Comparison of ENCODE assay signal across 22 mouse cellular contexts in genomic region chr1:148708084-148708483, GRCm38 (mm10).
DNase-seq lines count a peak whose midpoint lies in the region; TF ChIP-seq lines count a peak whose summit lies in the region.
"Had no signal": no experiment of that assay in that cellular context is flagged by ENCODE, and none has a peak within 500 bp of the region (broad histone marks: within the 10 kb centered on the region; RNA-seq: fewer than 3 reads in every experiment).

No protein-coding gene starts in this region.

- TF ChIP-seq CTCF in left cerebral cortex, adult 2 months (IDR thresholded peaks at IDR 0.05), result no peak
- no peak for TF ChIP-seq CTCF in brain, embryonic 14.5 days (IDR thresholded peaks at IDR 0.05; ENCODE audit: borderline replicate concordance, extremely low read depth, insufficient read depth, insufficient read length)

- peak; percentile 40 for DNase-seq in heart, adult 8-10 months (ENCODE audit: low spot score)
- DNase-seq in heart, adult 11 months, result no peak
- no peak for DNase-seq in left cerebral cortex, adult 2 months (ENCODE audit: extremely low spot score in 1 of 2, low spot score in 2 of 2)
- DNase-seq in left cerebral cortex, postnatal 4 days, result no peak
- peak; percentile 16 for DNase-seq in A20 (ENCODE audit: low read depth, low spot score)
- DNase-seq in brain, embryonic 14.5 days (ENCODE audit: low read depth), result peak; percentile 26
- DNase-seq in cerebellum, postnatal 25 days, result no peak
- DNase-seq: adrenal gland, adult 8-10 months; B cell, adult 2 months; cerebellum, adult 11-12 months; cerebellum, adult 9-10 months; cerebellum, postnatal 36 days; forebrain, postnatal 0 days; gastrocnemius, adult 2 months; gastrocnemius, postnatal 36 days; heart, postnatal 14 days; kidney, adult 2 months had no signal

- TF ChIP-seq POLR2A in brain, embryonic 14.5 days (IDR thresholded peaks at IDR 0.05; ENCODE audit: borderline replicate concordance, extremely low read depth, insufficient read depth, insufficient read length, poor library complexity, severe bottlenecking), result no peak

- no peak overlapping the region for H3K4me3 ChIP-seq in left cerebral cortex, adult 2 months
- H3K4me3 ChIP-seq: embryonic facial prominence, embryonic 13.5 days; forebrain, embryonic 12.5 days; gastrocnemius, adult 2 months; heart, embryonic 10.5 days; heart, embryonic 15.5 days; hindbrain, embryonic 15.5 days had no signal

- intact Hi-C loops in left cerebral cortex, adult 2 months (cut with DNase I), result loop anchor here (5.0 kb wide), 1 partner anchor 656 kb away; no protein-coding TSS in a partner anchor
- intact Hi-C loops in left cerebral cortex, postnatal 4 days (cut with DNase I), result no loop called here

- 0 out of 2 replicates have a peak overlapping the region, but pooled peaks have one; percentile 7 for H3K27ac ChIP-seq in left cerebral cortex, adult 2 months
- H3K27ac ChIP-seq: embryonic facial prominence, embryonic 13.5 days; forebrain, embryonic 12.5 days; heart, embryonic 10.5 days; heart, embryonic 15.5 days; hindbrain, embryonic 15.5 days had no signal

Comparison
In these comparisons a context has a peak if more than half of its experiments do, and no peak if none do; other contexts are left out.
1. DNase-seq: peak in heart, adult 8-10 months (single experiment), A20 (single experiment) and brain, embryonic 14.5 days (single experiment); none in heart, adult 11 months (single experiment), left cerebral cortex, adult 2 months (0 of 2), left cerebral cortex, postnatal 4 days (single experiment) and cerebellum, postnatal 25 days (0 of 2).